Mouse (Mus musculus) cerebellum, postnatal 14 days (tissue): ENCODE data around the gene Kif1bp.
"Not testable (repeated sequence)": the region's sequence is repeated elsewhere in the genome, so short reads cannot be mapped to it uniquely, and the experiment has no call there.

Experiments used
- DNase-seq, 2 experiments: peaks; one replicate each; pipeline ENCODE4 v3.0.0; 2021; ENCODE audit warnings: mixed read lengths in 2 of 2

Kif1bp gene

DNA sequence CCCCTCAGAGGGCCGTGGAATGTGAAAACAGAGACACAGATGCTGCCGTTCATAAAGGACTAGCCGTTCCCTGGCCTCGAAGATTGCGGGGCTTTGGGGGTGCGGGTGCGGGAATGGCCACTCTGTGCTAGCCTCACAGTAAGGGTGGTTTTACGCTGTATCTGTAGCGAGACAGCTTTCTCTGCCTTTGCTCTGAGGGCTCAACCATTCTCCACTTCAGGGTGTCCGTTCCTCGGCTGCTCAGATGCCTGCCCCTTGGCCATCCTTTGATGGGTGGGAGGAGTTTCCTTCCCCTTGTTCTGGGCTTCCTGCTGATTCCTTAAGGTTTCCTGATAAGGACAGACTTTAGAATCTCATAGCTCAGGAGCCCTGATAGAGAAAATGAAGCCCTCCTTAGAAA lies 69.8 kb downstream of the Kif1bp start:
- no peak for DNase-seq

DNA sequence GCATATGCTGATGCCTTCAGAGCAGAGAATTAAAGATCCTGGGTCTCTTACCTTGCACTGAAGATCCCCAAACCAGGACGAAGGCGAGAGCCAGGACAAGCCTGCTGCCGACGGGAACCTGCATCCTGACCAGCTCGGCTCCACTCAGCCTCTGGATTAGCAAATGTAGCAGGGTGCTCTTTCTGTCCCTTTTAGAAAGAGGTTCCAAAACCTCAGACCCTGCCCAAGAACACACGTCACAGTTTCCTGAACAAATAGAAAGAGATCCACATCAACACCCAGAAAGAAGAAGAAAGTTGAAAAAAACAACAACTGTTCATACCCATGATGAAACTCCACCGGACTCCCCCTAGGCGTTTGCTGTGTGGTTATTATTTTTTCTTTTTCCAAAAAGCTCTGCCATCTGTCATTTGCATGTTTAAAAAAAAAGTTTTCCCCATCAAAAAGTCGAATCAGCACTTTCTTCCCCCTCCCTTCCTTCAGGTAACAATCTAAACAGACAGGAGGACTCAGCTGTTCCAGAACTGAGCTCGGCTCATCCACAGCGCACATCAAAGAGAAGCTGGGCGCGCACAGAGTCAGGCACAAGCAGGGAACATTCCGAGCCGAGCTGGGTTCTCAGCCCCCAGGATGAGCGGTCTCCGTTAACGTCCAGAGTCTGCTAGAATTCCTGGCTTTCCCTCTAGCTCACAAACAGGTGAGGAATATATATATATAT lies 70.5 kb downstream of the Kif1bp start:
- peak; percentile 6 to 9 for DNase-seq

DNA sequence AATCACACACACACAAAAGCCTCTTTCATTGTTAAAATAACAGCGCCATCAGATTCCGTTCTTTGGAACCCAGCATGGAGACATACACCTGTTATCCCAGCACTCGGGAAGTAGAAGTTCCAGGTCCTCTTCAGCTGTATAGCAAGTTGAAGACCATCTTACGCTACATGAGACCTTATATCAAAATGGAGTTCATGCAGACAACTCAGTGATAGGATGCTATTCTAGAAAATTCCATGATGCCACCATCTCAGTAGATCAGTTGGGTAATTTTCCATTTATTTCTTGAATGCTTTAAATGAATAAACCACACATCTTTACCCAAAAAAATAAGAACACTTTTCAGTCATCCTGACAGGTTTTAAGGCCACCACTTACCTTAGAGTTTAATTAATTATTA lies 71.2 kb downstream of the Kif1bp start:
- DNase-seq: no peak

DNA sequence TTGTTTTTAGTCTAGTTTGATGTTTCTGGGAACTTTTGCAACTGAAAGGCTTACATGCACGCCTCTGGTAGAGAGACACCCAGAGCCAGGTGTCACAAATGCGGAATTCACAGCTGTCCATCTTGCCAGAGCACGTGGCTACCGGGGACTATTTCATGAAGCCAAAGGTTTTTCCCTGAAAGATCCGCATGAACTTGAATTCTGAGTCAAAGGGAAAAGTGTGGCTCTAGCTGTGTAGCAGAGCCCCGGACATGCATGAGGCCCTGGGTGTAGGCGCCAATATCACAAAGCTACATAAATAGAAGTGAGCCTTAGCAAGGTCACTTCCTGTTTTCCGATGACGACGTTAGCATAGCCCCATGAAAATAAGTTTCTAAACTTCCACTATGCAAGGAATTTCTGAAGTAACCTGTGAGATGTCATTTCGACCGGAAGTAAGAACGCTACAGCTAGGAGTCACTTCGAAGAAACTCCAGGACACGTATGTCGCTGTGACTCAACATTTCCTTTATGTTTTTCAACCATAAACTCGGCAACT lies 72.2 kb downstream of the Kif1bp start:
- no peak for DNase-seq

DNA sequence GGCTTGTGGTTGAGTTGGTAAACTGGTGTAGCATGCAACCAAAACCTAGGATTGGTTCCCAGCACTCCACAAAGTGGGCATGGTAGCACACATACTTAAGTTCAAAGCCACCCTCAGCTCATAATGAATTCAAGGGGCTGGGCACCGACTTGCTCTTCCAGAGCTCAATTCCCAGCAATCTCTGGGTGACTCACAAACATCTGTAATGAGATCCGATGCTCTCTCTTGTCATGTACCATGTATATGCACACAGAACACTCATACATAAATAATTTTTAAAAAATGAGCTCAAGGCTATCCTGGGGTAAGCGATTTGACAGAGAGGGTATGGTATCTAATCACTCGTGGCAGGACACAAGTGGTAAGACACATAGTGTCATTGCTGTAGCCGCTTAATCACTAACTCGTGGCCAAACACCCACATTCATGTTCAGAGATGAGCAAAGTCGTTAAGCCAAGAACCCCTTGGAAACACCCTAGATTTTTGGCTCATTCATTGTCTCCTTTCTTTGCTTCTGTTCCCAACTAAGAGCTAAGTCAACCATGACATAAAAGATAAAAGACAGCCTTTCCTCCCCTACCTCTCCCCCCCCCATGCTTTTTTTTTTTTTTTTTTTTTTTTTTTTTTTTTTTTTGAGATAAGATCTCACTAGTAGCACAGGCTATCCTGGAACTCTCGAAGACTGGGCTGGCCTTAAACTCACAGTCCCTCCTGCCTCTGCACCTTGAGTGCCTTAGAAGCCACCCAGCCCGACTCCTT lies 72.9 kb downstream of the Kif1bp start:
- DNase-seq: no peak

DNA sequence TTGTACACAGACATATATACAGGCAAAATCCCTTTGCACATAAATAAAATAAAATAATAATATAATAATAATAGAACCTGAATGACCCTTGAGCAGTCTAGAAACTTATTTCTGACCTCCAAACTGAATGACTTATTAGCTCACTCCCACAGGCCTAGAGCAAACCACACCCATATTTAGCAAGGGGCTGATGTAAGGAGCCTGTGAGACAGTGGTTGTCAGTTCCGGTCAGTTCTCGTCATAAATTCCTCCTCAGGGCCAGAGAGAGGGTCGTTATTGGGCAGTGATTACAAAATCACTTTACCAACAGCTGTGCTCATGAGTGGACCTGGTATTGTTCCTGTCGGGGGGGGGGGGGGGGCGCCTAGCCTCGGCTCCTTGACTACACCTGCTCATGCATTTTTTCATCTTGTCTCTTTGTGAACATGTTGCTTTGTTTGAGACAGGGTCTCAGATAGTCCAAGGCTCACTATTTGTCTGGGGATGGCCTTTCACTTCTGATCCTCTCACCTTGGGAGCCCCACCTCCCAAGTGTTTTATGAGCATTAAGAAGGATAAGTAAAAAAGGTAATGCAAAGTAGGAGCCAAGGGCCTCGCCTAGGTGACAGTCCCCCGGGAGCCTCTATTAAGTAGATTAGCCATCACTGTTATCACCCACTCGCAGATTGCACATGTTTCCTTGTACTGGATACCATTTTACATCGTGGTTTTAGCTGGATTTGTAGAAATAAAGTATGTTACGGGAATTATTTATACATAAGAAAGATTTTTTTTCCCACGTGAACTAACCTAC lies 74.2 kb downstream of the Kif1bp start:
- no peak for DNase-seq

DNA sequence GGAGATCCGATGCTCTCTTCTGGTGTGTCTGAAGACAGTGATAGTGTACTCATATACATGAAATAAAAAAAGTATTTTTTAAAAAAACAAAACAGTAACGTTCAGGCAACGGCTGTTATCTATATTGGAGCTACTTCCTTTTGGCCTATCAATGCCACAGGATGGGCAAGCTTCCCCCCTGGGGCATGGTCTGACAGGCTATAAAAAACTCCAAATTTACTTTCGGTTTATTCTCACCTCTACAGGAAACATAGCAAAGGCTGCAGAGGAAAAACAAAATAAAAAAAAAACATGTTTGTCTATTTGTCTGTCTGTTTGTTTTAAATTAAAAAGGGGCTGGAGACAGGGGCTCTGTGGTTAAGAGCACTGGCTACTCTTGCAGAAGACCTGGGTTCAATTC lies 74.9 kb downstream of the Kif1bp start:
- no peak for DNase-seq

DNA sequence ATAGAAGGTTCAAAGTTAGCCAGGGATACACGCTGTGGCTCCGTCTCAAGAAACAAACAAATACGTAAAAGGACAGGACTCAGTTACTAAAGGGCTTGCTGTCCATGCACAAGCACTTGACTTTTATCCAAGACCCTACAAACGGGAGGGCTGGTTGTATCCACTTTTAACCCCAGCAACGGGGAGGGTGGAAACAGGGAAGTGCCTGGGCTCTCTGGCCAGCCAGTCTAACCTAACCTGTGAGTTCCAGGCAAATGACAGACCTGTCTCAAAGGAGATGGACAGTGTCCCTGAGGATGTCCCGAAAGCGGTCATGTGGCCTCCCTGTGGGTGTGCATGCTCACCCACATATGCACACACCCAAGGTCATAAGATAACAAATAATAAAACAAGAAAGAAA lies 76.3 kb downstream of the Kif1bp start:
- DNase-seq: no peak

DNA sequence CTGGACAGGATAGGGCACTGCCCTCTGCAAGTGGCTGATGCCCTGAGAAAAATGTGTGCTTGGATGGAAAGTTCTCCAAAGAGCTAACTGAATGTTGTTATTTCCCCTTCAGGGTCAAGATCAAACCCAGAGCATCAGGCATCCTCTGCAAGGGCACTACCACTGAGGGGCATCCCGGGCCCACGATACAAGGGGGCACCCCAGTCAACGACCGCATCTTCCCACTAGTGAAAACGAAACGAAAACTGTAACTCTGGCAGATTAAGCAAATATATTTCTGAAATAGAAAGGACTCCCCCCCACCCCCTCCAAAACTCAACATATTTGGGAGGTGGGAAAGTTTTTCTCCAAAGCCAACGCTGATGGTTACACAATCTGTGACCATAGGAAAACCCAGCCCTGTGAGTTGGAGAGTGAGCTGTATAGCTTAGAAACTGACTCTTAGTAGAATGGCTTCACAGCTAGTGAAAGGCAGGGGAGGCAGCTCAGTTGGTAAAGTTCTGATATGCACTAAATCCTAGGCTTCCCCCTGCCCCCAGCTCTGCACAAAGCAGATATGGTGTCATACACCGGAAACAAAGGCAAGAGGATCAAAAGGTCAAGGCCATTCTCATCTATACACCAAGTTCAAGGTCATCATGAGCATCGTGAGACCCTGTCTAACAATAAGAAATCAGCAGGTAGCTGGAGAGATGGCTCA lies 77.2 kb downstream of the Kif1bp start:
- DNase-seq: no peak

DNA sequence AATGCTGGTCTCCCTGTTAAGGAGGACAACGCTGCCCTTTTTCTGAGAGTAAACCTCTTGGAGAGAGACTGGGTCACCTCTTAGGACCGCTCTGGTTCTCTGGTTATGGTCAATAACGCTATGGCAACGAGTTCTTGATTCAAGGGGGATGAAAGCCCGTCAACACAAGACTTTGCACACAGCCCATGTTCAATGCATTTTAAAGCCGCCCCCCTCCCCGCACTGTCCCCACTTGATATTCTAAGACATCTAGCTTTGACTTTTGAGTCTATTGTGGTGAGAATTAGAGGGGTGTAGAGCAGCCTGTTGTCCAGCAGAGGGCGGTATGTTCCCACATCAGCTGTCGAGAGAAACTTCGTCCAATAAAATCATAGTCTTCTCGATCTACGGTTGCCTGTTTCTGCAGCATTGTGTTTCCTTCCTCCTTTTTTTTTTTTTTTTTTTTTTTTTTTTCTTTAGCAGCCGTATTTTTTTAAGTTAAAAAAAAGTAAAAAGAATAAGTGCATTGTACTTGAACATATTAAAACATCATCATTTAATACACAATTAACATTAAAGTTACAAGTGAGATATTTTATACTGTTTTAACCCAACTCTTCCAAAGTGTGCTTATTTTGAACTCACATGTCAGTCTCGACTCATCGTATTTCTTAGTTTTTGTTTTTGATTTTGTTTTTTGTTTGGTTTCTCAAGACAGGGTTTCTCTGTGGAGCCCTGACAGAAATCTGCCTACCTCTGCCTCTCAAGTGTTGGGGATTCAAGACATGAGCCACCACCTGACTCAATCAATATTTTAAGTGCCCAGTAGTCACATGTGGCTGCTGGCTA lies 78.0 kb downstream of the Kif1bp start:
- peak; percentile 72 to 78 for DNase-seq

DNA sequence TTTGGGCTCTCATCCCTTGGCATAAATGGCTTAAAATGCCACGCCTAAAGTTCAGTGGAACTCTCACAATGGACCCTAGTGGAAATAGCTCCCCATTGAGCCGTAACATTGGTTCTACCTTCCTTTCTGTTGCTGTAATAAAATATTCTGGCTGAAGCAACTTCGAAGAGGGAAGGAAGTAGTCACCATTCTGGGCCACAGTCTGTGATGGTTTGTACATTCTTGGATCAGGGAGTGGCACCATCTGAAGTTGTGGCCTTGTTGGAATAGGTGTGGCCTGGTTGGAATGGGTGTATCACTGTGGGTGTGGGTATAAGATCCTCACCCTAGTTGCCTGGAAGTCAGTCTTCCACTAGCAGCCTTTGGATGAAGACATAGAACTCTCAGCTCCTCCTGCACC lies 86.6 kb downstream of the Kif1bp start:
- not testable (repeated sequence) for DNase-seq
